Mouse (Mus musculus) stomach, postnatal 0 days (tissue): ENCODE results near the gene Ankrd2.
A peak's percentile ranks its signal among the peaks of the same experiment; 100 is the strongest.

Experiments
- CTCF ChIP-seq: IDR thresholded peaks from 2 replicates; pipeline ENCODE4 v1.5.1; 2016; ENCODE audit warnings: antibody characterized with exemption, low read depth, mild to moderate bottlenecking, moderate library complexity
- EP300 ChIP-seq: optimal IDR thresholded peaks from 2 replicates; pipeline ENCODE3; 2016; ENCODE audit warnings: antibody characterized with exemption

GRCm38 (mm10) chr19:42026158-42026557, 9.6 kb upstream of the Ankrd2 start:
- TF ChIP-seq CTCF (peak; percentile 99), EP300 (no peak)
